Mouse (Mus musculus): Measurements from ENCODE around the gene Tnfrsf21. TPM values are rescaled to one million over a fixed set of nuclear protein-coding genes. Genes with fewer than 3 reads are reported as not detected.

Gene Tnfrsf21
- polyA plus RNA-seq, 1 experiment = 14.9 TPM

DNA sequence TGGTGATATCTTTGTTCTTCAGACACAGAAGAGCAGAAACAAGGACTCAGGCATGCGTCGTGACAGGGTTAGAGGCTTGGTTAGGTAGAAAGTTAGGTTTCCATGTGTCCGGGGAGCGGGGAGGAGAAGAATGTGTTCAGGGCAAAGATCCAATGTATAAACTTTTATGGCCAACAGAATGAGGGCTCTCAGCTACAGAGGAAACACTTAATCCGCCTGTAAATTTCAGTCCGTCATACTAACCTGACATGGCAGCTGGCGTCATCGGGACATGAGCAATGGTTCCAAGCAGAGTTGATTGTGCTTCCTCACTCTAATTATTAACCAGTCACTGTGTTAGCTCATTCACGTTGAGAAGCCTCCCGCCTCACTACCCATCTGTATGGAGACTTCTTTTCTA, 100.4 kb downstream of the Tnfrsf21 start:
- DNase-seq (ENCODE audit: low read depth, low spot score) = no peak
- 17% methylated on average over 10 of the region's 10 CpGs for WGBS

DNA sequence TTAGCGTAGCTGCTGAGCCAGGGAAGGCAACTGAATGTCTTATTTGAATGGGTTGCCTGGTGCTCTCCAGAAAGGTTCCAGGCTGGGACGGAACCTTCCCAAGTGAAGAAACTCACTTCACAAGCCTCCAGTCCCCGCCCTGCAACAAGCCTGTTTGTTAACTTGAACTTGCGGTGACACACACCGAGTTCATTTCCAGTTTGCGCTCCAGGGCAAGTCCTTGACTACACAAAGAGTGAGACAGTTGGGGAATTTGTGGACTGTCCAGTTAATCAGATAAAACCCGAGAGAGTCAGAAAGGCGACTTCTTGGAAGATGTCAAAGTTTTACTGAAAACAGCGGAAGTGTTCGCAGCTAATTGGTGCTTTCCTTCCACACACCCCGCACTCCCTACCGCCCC, 103.1 kb downstream of the Tnfrsf21 start:
- 44% methylated on average over 12 of the region's 12 CpGs for WGBS
- no peak for DNase-seq (ENCODE audit: low read depth, low spot score)

DNA sequence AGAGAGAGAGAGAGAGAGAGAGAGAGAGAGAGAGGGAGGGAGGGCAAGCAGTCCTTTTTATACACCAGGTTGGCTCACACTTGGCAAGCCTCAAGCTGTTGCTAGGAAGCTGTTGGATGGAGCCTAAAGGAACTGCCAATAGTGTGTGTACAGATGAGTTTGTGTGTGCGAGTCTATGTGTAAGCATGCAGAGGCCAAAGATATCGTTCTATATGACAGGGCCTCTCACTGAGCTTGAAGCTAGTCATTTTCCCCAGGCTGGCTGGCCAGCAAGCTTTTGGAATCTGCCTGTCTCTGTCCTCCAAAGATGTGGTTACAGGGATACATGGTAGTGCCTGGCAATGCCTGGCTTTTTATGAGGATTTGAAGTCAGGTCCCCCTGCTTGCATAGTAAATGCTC, 104.7 kb downstream of the Tnfrsf21 start:
- DNase-seq (ENCODE audit: low read depth, low spot score) = no peak
- WGBS = 80% methylated on average over 2 of the region's 2 CpGs

DNA sequence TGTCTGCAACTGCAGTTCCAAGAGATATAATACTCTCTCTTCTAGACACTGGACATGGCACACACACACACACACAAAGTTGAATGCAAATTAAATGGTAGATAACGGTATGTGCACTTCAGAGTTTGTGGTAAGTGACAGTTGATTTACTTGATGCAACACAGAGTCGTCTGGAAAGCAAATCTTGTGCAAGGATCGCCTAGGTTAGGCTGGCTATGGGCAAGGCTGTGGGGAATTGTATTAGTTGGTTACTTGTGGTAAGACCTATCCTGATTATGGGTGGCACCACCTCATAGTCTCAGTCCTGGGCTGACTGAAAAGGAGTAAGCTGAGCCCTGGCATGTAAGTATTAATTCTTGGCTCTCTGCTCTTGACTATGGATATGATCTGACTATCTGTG, 112.0 kb downstream of the Tnfrsf21 start:
- no peak for DNase-seq (ENCODE audit: low read depth, low spot score)
- WGBS = 74% methylated on average over 3 of the region's 3 CpGs

DNA sequence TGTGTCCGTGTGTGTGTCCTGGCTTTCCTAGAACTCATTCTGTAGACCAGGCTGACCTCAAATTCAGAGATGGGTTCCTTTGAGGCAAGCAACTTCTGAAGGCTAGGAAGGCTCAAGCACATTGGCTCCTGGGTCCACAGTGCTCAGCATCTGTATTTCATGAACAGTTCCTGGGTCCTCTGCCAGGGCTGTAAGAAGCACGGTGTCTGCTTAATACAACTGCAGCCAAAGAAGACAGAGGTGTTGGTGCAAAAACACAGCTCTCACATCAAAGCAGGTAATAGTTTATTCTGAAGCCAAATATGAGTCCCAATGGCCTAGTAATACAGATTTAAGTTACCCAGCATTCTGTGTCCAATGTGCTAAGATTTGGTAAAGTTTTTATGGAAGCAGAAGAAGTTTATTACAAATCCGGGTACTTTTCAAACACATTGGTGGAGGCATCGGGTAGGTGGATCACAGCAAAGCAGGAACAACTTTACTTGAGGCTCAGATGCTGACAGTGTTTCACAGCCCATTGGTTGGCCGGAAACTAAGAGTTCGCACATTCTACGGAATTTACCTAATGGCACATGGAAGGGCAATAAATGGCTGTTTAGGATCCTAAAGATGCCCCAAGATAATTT, 112.7 kb downstream of the Tnfrsf21 start:
- no peak for DNase-seq (ENCODE audit: low read depth, low spot score)
- WGBS = 89% methylated on average over 7 of the region's 7 CpGs

DNA sequence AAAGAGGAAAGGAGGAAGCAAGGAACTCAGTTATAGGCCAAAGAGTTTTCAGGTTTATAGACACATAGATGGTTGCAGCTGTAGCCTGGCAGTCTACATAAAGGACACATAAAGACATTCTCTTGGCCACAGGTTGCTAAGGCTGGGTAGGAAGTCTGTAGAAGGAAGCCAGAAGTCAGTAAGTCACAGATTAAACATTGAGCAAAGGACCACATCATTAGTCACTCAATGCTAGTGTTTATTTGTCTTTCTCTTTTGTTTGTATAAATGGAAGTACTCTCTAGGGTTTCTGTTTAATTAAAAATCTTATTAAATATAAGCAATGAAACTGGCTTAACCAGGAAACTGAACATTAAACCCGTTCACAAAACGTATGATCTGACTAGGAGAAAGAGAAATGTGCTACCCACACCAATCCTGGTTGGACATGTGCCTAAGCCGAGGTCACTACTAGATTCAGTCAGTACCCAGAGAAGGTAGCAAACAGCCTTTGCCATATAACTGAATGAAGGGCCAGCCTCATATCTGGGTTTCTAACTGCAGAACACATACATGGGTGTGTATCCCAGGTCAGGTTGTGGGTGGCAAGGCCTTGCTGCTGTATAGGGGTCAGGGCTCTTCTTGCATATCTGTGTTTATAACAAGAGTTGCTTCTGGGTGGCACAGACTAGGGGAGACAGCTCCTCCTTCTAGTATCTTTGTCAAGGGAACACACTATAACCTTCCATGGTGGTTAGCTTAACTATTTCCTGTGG, 113.9 kb downstream of the Tnfrsf21 start:
- DNase-seq (ENCODE audit: low read depth, low spot score) = no peak
- WGBS = 38% methylated on average over 3 of the region's 3 CpGs

DNA sequence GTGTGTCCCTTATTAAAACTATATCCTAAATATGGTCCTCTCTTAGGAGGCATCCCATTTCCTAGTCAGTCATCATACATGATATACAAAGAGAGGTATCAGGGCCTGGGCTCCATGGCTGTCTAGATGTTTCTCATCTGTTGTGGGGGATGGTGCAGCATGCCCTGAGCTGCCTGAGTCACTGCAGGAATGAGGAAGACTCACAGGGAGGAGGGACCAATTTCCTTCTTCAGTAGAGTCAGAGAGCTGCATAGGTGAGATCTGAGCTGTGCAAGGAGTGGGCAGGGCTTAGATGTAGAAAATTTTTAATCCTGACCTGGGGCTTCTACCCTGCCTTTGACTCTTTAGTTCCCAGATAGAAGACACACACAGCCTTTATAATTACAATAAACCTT, 114.5 kb downstream of the Tnfrsf21 start:
- DNase-seq (ENCODE audit: low read depth, low spot score) = no peak

DNA sequence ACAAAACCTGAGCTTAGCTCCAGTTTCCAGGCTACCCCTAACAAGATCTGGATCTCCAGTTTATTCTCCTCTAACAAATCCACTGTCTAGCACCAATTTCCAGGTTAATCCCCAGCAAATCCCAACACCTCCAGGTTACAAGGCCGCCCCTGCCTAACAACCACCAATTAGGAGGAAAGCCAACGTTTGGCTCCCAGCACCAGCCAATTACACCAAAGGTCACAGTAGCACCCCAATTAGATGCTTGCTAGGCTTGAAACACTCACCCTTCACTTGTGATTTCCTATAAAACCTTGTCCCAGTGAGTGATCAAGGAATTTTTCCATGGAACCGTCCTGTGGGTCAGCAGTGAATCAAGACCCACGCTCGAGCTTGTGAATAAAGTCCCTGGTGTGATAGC, 116.1 kb downstream of the Tnfrsf21 start:
- whole genome bisulfite sequencing = 86% methylated on average over 5 of the region's 5 CpGs

DNA sequence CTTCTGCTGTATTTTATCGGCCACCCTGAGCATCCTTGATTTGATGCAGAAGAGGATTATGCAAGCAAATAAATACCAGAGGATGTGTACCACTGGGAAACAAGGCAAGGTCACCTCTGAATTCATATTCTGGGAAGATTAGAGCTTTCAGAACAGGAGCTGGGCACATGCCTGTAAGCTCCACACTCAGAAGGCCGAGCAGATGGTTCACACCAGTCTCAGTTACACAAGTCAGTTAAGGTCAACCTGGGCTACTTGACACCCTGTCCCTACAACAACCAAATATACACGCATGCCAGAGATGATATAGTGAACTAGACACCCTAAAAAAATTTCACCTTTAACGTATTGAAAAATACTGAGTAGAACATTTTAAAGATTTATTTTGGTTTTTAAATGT, 116.8 kb downstream of the Tnfrsf21 start:
- no peak for DNase-seq (ENCODE audit: low read depth, low spot score)
- WGBS = 96% methylated on average over 4 of the region's 4 CpGs

More for the DNA sequence above, 116.1 kb downstream of the Tnfrsf21 start:
- DNase-seq (ENCODE audit: low read depth, low spot score) = no peak

DNA sequence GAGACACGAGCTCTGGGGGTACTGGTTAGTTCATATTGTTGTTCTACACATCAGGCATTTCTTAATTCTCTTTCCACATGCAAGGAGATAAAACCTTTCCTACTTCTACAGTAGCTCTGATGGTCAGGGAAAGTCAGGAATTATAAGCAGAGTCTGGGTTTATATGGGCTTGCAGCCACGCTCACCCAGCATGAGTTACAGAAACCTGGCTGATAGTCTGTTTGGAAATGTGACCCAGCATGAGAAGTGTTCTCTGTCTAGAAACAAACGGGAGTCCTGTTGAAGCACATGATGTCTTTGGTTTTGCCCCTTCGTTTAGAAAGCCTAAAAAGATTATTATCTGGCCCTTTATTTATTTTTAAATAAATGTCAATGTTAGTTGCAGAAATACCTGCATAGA, 118.6 kb downstream of the Tnfrsf21 start:
- DNase-seq (ENCODE audit: low read depth, low spot score) = no peak
- 79% methylated on average over 4 of the region's 4 CpGs for WGBS

DNA sequence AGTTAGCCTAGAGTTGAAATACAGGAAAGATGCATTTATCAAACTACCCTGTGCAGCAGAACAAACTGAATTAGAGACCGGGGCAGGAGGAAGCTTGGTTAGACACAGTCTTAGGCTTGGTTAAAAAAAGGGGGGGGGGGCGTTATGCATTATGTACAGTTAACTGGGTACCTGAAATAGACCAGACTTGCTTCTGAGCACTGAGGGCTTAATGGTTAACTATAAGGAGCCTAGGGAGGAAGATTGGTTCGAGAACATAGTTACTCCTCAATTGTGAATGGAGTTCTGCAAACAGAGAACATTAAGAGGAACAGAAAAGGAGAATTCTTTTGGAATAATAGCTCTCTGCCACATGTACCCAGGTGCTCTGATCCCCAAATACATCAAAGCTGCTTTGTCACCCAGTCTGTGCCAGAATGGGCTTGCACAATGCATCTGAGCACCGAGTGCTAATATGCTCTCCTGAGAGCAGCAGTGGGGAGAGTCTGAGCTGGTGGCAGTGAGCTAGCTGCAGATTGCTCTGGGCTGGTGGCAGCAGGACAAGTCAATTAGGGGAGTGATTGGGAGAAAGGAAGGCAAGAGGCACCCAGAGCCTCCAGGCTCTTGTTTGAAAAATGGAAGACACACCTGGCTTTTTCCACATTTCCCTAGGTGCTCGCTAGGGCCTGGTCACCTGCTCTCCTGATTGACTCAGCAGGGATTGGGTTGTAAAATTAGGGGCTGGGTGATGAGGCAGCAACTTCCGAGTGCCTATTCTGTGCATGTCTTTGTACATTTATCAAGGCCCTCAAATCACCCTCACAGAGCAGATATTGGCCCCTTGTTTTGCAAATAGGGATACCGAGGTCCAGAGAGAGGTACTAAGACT, 119.3 kb downstream of the Tnfrsf21 start:
- WGBS = 44% methylated on average over 7 of the region's 7 CpGs
- no peak for DNase-seq (ENCODE audit: low read depth, low spot score)

DNA sequence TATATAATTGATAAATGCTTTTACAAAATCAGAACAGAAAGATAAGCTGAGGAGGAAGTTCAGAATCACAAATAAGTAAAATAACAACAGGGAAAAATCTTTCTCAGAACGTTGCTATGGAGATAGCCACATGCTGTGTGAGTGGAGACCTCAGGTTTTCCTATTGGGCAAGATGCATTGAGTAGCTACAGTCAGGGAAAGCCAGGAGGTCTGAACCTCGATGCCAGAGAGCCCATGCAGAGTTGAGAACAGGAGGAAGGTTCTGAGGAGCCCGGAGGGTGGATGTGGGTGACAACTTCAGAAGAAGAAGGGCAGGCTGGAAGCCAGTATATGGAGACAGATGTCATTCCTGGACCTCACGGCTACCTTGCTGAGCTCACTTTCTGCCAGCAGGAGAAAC, 120.4 kb downstream of the Tnfrsf21 start:
- DNase-seq (ENCODE audit: low read depth, low spot score) = no peak
- WGBS = 83% methylated on average over 4 of the region's 4 CpGs

DNA sequence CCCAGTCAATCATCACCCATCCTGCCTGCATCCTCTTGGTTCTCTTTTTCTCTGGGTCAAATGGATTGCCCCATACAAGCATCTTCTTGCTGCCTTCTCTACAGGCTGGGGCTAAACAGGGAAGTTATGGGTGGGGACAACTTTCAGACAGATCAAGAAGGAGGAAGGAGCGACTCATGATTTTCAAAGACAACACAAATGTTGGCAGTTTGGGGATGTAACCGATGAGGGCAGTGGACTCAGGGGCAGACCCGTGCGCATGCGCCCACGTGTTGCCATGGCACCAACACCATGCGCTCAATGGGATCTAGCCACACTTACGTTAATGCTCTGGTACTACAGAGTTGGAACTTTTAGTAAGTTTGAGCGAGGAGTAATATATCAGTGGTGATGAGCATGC, 121.5 kb downstream of the Tnfrsf21 start:
- no peak for DNase-seq (ENCODE audit: low read depth, low spot score)

DNA sequence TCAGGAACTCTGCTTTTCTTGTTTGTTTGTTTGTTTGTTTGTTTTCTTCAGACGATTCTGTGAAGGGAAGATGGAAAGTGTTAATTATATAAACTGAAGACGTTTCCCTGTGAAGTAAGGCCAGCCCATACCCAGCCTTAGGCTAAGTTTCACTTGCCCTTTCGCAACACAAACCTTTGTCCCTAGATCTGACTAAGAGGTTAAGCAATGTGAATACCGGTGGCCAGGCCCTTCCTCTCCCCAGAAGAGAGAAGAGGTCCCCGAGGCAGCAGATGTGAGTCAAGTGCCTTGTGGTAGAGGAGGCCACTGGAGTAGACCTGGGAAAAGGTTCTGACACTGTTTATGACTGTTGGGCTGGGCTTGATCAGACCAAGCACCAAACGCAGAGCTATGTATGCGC, 122.0 kb downstream of the Tnfrsf21 start:
- WGBS = 36% methylated on average over 7 of the region's 7 CpGs
- no peak for DNase-seq (ENCODE audit: low read depth, low spot score)

More for the DNA sequence above, 121.5 kb downstream of the Tnfrsf21 start:
- WGBS = 81% methylated on average over 9 of the region's 9 CpGs

Other genes with a start within 250 kb of the Tnfrsf21 start
- gene Cd2ap, start 139.9 kb upstream of the Tnfrsf21 start, polyA plus RNA-seq (2012; rRNA removed) = 14.9 and 20.6 TPM in 2 replicates

Data from large intestine, adult 2 months (tissue).